Mouse (Mus musculus) midbrain, embryonic 12.5 days (tissue): Measurements from ENCODE around the gene Piezo1. TPM values are rescaled to one million over a fixed set of nuclear protein-coding genes. Genes with fewer than 3 reads are reported as not detected.

Source experiments
- ATAC-seq: fragments of 200-750 bp; cut with Nextera tagmentation; 2 replicates; pipeline ENCODE4 v1.8.0; 2017; ENCODE audit warnings: low read depth, moderate TSS enrichment, moderate library complexity; ENCODE audit not compliant: low FRiP score
- H3K27ac ChIP-seq: fragments of 300-500 bp; sonication (generic); replicated peaks from 2 replicates; pipeline ENCODE4 v1.5.1; 2016; ENCODE audit warnings: mild to moderate bottlenecking
- H3K27me3 ChIP-seq: fragments of 300-500 bp; sonication (generic); 2 replicates; pipeline ENCODE4 v1.6.1; 2016; ENCODE audit warnings: mild to moderate bottlenecking
- H3K36me3 ChIP-seq: fragments of 300-500 bp; sonication (generic); 2 replicates; pipeline ENCODE4 v1.6.1; 2016
- H3K4me1 ChIP-seq: fragments of 300-500 bp; sonication (generic); 2 replicates; pipeline ENCODE4 v1.6.1; 2016
- H3K4me2 ChIP-seq: fragments of 300-500 bp; sonication (generic); replicated peaks from 2 replicates; pipeline ENCODE4 v1.6.1; 2016; ENCODE audit warnings: mild to moderate bottlenecking, moderate library complexity
- H3K4me3 ChIP-seq: fragments of 300-500 bp; sonication (generic); 2 replicates; pipeline ENCODE4 v1.5.1; 2016; ENCODE audit warnings: mild to moderate bottlenecking
- H3K9ac ChIP-seq: fragments of 300-500 bp; sonication (generic); replicated peaks from 2 replicates; pipeline ENCODE4 v1.6.1; 2016; ENCODE audit warnings: mild to moderate bottlenecking, moderate library complexity
- H3K9me3 ChIP-seq: fragments of 300-500 bp; sonication (generic); 2 replicates; pipeline ENCODE4 v1.6.1; 2016; ENCODE audit warnings: mild to moderate bottlenecking
- whole genome bisulfite sequencing: fragments of 180-500 bp; shearing (Covaris S2); methylation state at CpG from one replicate; pipeline ENCODE4 v1.1.7; 2016; 5-methylcytosine and 5-hydroxymethylcytosine counted together
- microRNA-seq: library from miRNA; unstranded; fragments of <30 nt; microRNA quantifications from one replicate; pipeline ENCODE4, GENCODE M21; 2017
- polyA plus RNA-seq: library from polyadenylated mRNA; unstranded; fragments of >200 nt; fragmentation: Nextera tagmentation; extraction: Ambion mirVana; gene quantifications from 2 replicates; pipeline ENCODE4 v1.2.1, GENCODE M21; 2016

The Piezo1 gene
- polyA plus RNA-seq, 1 experiment from 2014 or later: 8.0 TPM

- no peak for ATAC-seq
- H3K9ac ChIP-seq: no peak overlapping the region
- no peak overlapping the region for H3K4me2 ChIP-seq
- H3K4me1 ChIP-seq: peaks cover 11% of the 10 kb centered on the region
- H3K27ac ChIP-seq: no peak overlapping the region
- WGBS: 95% methylated on average over 16 of the region's 16 CpGs
- no peaks in the 10 kb centered on the region for H3K27me3 ChIP-seq
- no peak overlapping the region for H3K4me3 ChIP-seq
- peaks cover 55% of the 10 kb centered on the region for H3K36me3 ChIP-seq
- no peaks in the 10 kb centered on the region for H3K9me3 ChIP-seq
These were observed 111.8 kb downstream of the Piezo1 start for GRCm38 (mm10) chr8:122439336-122439735.

- 92% methylated on average over 13 of the region's 13 CpGs for WGBS
- Histone ChIP-seq H3K27ac (no peak overlapping the region), H3K4me3 (no peak overlapping the region), H3K9me3 (no peaks in the 10 kb centered on the region), H3K4me1 (peaks cover 14% of the 10 kb centered on the region), H3K27me3 (peaks cover 3% of the 10 kb centered on the region), H3K4me2 (no peak overlapping the region), H3K36me3 (peaks cover 63% of the 10 kb centered on the region), H3K9ac (no peak overlapping the region)
- ATAC-seq: no peak
These were observed 113.3 kb downstream of the Piezo1 start for GRCm38 (mm10) chr8:122437708-122438331.

DNA sequence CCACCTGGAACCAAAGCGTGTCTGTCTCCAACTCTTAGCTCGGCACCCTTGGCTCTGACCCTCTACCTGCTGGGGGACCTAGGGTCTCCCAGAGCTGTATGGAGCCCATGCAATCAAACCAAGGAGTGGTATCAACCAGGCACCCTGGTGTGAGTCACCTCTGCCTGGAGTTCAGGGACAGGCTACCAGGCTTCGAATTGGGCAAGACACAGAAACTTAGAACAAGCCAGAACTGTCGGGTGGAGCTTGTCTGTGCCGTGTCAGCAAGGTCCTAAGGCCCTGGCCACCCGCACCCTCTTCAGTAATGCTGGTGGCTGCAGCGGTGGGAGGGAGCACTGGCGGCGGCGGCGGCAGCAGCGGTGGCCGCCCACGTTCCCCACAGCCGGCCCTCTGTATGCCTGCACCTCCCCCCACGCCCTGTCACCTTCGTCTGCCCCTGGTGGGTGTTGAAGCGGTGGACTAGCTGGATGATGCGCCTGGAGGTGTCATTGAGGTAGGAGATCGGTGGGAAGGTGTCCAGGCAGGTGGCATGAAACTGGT is 114.5 kb downstream of the Piezo1 start:
- Histone ChIP-seq H3K4me3 (no peak overlapping the region), H3K4me1 (peaks cover 15% of the 10 kb centered on the region), H3K9me3 (no peaks in the 10 kb centered on the region), H3K27me3 (peaks cover 9% of the 10 kb centered on the region), H3K27ac (no peak overlapping the region), H3K9ac (no peak overlapping the region), H3K36me3 (peaks cover 63% of the 10 kb centered on the region), H3K4me2 (no peak overlapping the region)
- no peak for ATAC-seq
- WGBS: 94% methylated on average over 20 of the region's 20 CpGs

GRCm38 (mm10) chr8:122436146-122436545 is 115.0 kb downstream of the Piezo1 start:
- no peak overlapping the region for H3K4me3 ChIP-seq
- H3K9ac ChIP-seq: no peak overlapping the region
- no peak overlapping the region for H3K4me2 ChIP-seq
- H3K27me3 ChIP-seq: peaks cover 9% of the 10 kb centered on the region
- peaks cover 63% of the 10 kb centered on the region for H3K36me3 ChIP-seq
- ATAC-seq: no peak
- no peak overlapping the region for H3K27ac ChIP-seq
- WGBS: 98% methylated on average over 9 of the region's 9 CpGs
- H3K4me1 ChIP-seq: peaks cover 16% of the 10 kb centered on the region
- no peaks in the 10 kb centered on the region for H3K9me3 ChIP-seq

GRCm38 (mm10) chr8:122435375-122435774 is 115.8 kb downstream of the Piezo1 start:
- ATAC-seq: no peak
- H3K27me3 ChIP-seq: peaks cover 9% of the 10 kb centered on the region
- H3K9me3 ChIP-seq: no peaks in the 10 kb centered on the region
- 94% methylated on average over 6 of the region's 6 CpGs for WGBS
- no peak overlapping the region for H3K9ac ChIP-seq
- H3K4me3 ChIP-seq: no peak overlapping the region
- no peak overlapping the region for H3K4me2 ChIP-seq
- H3K4me1 ChIP-seq: peaks cover 16% of the 10 kb centered on the region
- peaks cover 63% of the 10 kb centered on the region for H3K36me3 ChIP-seq
- H3K27ac ChIP-seq: no peak overlapping the region

DNA sequence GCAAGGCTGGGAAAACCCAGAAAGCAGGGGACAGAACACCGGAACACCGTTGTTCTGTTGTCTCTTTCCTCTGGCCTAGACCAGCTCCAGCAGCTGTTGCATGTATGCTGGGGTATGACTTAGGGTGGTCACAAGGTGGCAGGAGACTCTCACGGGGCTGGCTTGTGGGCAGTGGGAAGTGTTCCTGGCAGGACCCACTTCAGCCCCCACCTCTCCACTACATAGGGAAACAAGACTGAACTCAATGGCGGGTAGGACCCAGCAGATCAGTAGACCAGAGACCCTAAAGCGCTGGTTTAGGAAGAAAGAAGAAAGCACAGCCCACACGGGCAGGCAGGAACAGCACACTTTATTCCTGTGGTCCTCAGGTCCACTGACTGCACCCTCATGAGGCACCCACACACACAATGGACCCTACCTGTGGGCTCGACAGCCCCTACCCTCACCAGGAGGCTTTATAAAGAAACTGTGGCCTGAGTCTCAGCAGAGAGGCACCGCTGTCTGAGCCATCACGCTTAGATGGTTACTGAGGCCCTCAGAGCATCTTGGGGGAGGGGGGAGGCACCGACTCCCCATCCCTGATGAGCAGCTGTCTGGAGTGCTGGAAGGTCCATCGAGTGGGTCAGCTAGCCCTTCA is 117.7 kb downstream of the Piezo1 start:
- Histone ChIP-seq H3K27ac (no peak overlapping the region), H3K4me2 (peak overlapping the region; percentile 65; the same call in 1 of the 2 replicates), H3K9ac (no peak overlapping the region), H3K27me3 (peaks cover 9% of the 10 kb centered on the region), H3K4me3 (no peak overlapping the region; the same call in 1 of the 2 replicates), H3K4me1 (peaks cover 16% of the 10 kb centered on the region), H3K9me3 (no peaks in the 10 kb centered on the region), H3K36me3 (peaks cover 47% of the 10 kb centered on the region)
- ATAC-seq: peak; percentile 45
- 68% methylated on average over 11 of the region's 11 CpGs for WGBS

- peak; percentile 81 for ATAC-seq
These were observed 118.5 kb downstream of the Piezo1 start, which contains the start of gene Cyba for GRCm38 (mm10) chr8:122432443-122433268. Gene Cyba (minus strand): TSS chr8:122432930.

More at GRCm38 (mm10) chr8:122432443-122433268, 118.5 kb downstream of the Piezo1 start, which contains the start of gene Cyba:
- H3K27ac ChIP-seq: no peak within 1 kb of the TSS
- peak within 1 kb of the TSS; percentile 41 for H3K4me3 ChIP-seq
- peak within 1 kb of the TSS; percentile 65 for H3K4me2 ChIP-seq
- 6% methylated on average over 45 of the region's 45 CpGs for WGBS
- peaks cover 16% of the 10 kb centered on the region for H3K4me1 ChIP-seq
- H3K9me3 ChIP-seq: no peaks in the 10 kb centered on the region
- H3K36me3 ChIP-seq: peaks cover 40% of the 10 kb centered on the region
- H3K9ac ChIP-seq: peak within 1 kb of the TSS; percentile 60
- peaks cover 9% of the 10 kb centered on the region for H3K27me3 ChIP-seq

Small RNA genes within 50 kb of the gene (microRNA-seq; reads per million reads assigned to microRNA genes)
- gene Gm24366: not detected

Other genes with a start within 250 kb of the Piezo1 start
- not detected in 2 replicates for gene Trhr2, start 190.6 kb downstream of the Piezo1 start, polyA plus RNA-seq
- 68.3 and 74.0 TPM in 2 replicates for gene Zc3h18, start 174.7 kb downstream of the Piezo1 start, polyA plus RNA-seq
- gene Il17c, start 129.3 kb downstream of the Piezo1 start, polyA plus RNA-seq: not detected in 2 replicates
- gene Cyba, start 118.4 kb downstream of the Piezo1 start, polyA plus RNA-seq: 58.2 and 63.7 TPM in 2 replicates
- 45.8 and 47.4 TPM in 2 replicates for gene Mvd, start 107.9 kb downstream of the Piezo1 start, polyA plus RNA-seq
- gene Snai3, start 90.6 kb downstream of the Piezo1 start, polyA plus RNA-seq: not detected in 2 replicates
- gene Rnf166, start 75.3 kb downstream of the Piezo1 start, polyA plus RNA-seq: 36.7 and 37.7 TPM in 2 replicates
- 65.1 and 66.8 TPM in 2 replicates for gene Ctu2, start 75.2 kb downstream of the Piezo1 start, polyA plus RNA-seq
- gene Cdt1, start 16.7 kb upstream of the Piezo1 start, polyA plus RNA-seq: 30.0 and 34.7 TPM in 2 replicates
- gene Aprt, start 25.6 kb upstream of the Piezo1 start, polyA plus RNA-seq: 157 and 160 TPM in 2 replicates
- 4.9 and 5.7 TPM in 2 replicates for gene Galns, start 60.1 kb upstream of the Piezo1 start, polyA plus RNA-seq
- 50.4 and 57.5 TPM in 2 replicates for gene Trappc2l, start 60.3 kb upstream of the Piezo1 start, polyA plus RNA-seq
- gene Pabpn1l, start 71.4 kb upstream of the Piezo1 start, polyA plus RNA-seq: not detected in 2 replicates
- gene Cbfa2t3, start 147.8 kb upstream of the Piezo1 start, polyA plus RNA-seq: 12.9 and 14.5 TPM in 2 replicates
- 16.9 and 17.3 TPM in 2 replicates for gene Acsf3, start 224.2 kb upstream of the Piezo1 start, polyA plus RNA-seq